Mouse (Mus musculus): ENCODE measurements around the gene 9130213A22Rik.

Gene 9130213A22Rik

GRCm38 (mm10) chr11:69106842-69107241 lies 15.5 kb downstream of the 9130213A22Rik start:
- DNase-seq (ENCODE audit: low spot score in 2 of 2) = peak in 1 of 2 experiments; percentile 58

DNA sequence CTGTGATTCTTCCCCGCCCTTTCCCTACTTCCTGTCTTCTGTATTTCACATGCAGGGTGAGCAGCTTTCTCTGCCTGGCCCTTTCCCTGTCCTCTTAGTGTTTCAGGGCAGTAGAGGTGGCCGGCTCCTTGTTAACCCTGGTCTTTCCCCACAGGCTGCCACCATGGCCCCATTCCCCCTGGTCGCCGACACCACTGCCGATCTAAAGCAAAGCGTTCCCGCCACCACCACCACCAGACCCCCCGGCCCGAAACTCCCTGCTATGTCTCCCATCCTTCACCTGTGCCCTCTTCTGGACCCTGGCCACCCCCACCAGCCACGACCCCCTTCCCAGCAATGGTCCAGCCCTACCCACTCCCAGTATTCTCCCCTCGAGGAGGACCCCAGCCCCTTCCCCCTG lies 16.1 kb downstream of the 9130213A22Rik start:
- peak in 1 of 2 experiments; percentile 61 for DNase-seq (ENCODE audit: low spot score in 2 of 2)

- peak in 1 of 2 experiments; percentile 58 for DNase-seq (ENCODE audit: low spot score in 2 of 2)
Measured at GRCm38 (mm10) chr11:69105796-69106195, 16.6 kb downstream of the 9130213A22Rik start.

- DNase-seq (ENCODE audit: low spot score in 2 of 2) = no peak
Measured at GRCm38 (mm10) chr11:69105227-69105626, 17.2 kb downstream of the 9130213A22Rik start.

- DNase-seq (ENCODE audit: low spot score in 2 of 2) = peak in 1 of 2 experiments; percentile 60
Measured at GRCm38 (mm10) chr11:69104487-69104886, 17.9 kb downstream of the 9130213A22Rik start.

DNA sequence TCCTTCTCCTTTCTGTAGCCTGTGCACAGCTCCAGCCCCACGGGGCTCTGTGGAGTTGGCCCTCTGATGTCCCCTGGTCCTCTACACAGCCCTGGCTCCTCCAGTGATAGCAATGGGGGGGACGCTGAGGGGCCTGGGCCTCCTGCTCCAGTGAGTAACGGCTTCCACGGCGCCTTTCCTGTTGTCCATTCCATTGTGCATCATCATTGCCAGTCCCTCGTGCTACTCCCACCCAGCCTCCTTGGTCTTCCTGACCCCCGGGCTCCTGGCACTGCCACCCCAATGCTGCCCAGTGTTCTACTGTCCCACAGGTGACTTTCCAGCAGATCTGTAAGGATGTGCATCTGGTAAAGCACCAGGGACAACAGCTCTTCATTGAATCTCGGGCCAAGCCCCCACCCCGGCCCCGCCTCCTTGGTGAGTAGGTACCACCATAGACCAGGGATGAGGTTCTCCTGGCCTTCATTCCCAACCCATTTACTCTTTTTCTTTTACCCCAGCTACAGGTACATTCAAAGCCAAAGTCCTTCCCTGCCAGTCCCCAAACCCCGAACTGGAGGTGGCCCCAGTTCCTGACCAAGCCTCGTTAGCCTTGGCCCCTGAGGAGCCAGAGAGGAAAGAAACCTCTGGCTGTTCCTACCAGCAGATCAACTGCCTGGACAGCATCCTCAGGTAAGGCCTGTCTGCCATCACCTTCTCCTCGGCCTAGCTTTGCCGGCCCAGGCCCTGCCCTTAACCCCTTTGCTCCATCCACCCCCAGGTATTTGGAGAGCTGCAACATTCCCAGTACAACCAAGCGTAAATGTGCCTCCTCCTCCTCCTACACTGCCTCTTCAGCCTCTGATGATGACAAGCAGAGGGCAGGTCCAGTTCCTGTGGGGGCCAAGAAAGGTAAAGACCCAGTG lies 18.6 kb downstream of the 9130213A22Rik start:
- peak in 1 of 2 experiments; percentile 62 for DNase-seq (ENCODE audit: low spot score in 2 of 2)

- peak in 1 of 2 experiments; percentile 56 for DNase-seq (ENCODE audit: low spot score in 2 of 2)
Measured at GRCm38 (mm10) chr11:69103121-69103520, 19.3 kb downstream of the 9130213A22Rik start.

DNA sequence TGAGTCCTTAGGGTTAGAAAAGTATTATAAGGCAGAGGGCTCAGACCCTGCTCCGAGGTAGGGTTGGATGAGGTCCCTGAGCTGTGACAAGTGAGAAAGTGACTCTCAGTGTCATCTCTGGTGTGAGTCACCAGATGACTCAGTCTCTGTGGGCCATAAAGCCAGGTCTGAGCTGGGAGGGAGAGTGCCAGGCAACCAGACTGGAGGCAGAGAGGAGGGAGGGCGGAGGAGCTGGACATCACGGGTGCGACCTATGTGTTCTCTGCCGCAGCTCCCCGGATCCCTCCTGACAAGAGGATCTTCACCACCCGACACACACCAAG lies 20.0 kb downstream of the 9130213A22Rik start:
- DNase-seq (ENCODE audit: low spot score in 2 of 2) = peak in 1 of 2 experiments; percentile 59

- peak; percentile 12 to 61 for DNase-seq (ENCODE audit: low spot score in 2 of 2)
Measured at GRCm38 (mm10) chr11:69101604-69102402, 20.6 kb downstream of the 9130213A22Rik start.

GRCm38 (mm10) chr11:69100639-69101360 lies 21.6 kb downstream of the 9130213A22Rik start:
- DNase-seq (ENCODE audit: low spot score in 2 of 2) = peak; percentile 22 to 66

DNA sequence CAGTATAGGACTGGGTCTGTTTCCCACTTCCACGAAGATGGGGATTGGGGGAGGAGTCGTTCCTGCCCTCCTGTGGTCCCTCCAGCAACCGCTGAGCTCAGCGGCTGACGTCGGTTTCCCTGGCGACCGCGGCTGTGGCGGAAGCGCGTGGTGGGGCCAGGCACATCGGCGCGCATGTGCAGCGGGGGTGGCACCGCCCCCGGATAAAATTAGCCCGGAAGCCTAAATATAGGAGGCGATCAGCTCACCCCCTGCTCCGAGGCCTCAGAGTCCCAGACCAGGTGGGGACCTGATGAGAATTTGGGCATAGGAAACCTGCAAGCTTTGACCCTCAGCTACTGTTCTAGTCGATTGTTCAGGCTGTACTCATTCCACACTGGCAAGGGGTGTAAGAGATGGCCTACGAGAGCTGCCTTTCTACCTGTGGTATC lies 22.5 kb downstream of the 9130213A22Rik start:
- DNase-seq (ENCODE audit: low spot score in 2 of 2) = peak; percentile 86 to 92

- peak; percentile 40 to 74 for DNase-seq (ENCODE audit: low spot score in 2 of 2)
Measured at GRCm38 (mm10) chr11:69099177-69099914, 23.0 kb downstream of the 9130213A22Rik start.

- peak; percentile 96 for DNase-seq (ENCODE audit: low spot score in 2 of 2)
Measured at GRCm38 (mm10) chr11:69098762-69099091, 23.7 kb downstream of the 9130213A22Rik start.

- DNase-seq (ENCODE audit: low spot score in 2 of 2) = peak in 1 of 2 experiments; percentile 62
Measured at GRCm38 (mm10) chr11:69098039-69098761, 24.2 kb downstream of the 9130213A22Rik start.

GRCm38 (mm10) chr11:69096987-69097900 lies 25.1 kb downstream of the 9130213A22Rik start:
- DNase-seq (ENCODE audit: low spot score in 2 of 2) = peak; percentile 96 to 97

DNA sequence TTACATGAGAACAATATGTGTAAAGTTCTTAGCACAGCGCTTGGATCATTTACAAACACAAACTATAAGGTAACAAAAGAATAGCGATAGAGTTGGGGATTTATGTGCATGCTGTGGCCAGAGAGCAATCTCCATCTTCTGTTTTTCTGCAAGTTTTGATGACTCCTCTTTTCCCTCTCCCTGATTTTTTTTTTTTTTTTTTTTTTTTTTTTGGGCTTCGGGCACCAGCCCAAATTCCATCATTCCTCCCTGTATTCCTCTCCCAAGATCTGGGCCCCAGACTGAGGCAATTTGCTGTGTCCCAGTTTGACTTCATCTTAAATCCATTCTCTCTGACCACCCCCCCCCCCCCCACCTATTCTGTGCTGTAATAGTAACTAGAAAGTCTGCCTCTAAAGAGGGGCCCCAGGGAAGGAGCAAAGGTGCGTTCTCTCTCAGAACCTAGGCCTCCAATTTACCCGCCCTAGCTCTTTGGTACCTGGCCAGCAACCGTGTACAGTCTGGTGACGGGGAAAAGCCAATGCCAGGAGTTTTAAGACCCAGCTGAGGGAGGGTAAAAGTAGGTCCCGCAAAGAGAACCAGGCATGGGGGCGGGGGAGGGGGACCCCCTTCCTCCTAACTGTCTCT lies 25.9 kb downstream of the 9130213A22Rik start:
- DNase-seq (ENCODE audit: low spot score in 2 of 2) = no peak

GRCm38 (mm10) chr11:69095511-69096231 lies 26.7 kb downstream of the 9130213A22Rik start:
- DNase-seq (ENCODE audit: low spot score in 2 of 2) = peak in 1 of 2 experiments; percentile 73
